Mouse (Mus musculus) R1 (cell line): Measurements from ENCODE around the gene Itgb5.

Experiments
- DNase-seq: peaks from one replicate; pipeline ENCODE4 v3.0.0-alpha.2; 2018; ENCODE audit warnings: low read depth, low spot score

Itgb5 gene

DNA sequence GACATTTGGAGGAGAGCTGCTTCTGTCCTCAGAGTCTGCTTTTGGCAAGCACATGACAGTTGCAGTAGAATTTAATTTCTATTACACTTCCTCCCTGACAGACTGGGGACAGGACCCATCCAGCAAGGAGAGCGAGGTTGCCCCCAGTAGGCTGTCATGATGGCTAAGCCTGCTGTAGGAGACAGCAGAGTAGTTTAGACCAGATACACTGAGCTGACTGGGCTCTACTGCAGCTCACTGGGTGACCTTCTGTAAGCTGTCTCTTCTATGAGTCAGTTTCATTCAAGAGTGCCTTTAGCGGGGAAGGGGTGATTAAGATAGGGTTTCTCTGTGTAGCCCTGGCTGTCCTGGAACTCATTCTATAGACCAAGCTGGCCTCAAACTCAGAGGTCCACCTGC lies 109.7 kb downstream of the Itgb5 start:
- DNase-seq: no peak

- no peak for DNase-seq
Observed at GRCm38 (mm10) chr16:33939636-33940035, 110.2 kb downstream of the Itgb5 start.

GRCm38 (mm10) chr16:33940095-33940494 lies 110.6 kb downstream of the Itgb5 start:
- DNase-seq: no peak

DNA sequence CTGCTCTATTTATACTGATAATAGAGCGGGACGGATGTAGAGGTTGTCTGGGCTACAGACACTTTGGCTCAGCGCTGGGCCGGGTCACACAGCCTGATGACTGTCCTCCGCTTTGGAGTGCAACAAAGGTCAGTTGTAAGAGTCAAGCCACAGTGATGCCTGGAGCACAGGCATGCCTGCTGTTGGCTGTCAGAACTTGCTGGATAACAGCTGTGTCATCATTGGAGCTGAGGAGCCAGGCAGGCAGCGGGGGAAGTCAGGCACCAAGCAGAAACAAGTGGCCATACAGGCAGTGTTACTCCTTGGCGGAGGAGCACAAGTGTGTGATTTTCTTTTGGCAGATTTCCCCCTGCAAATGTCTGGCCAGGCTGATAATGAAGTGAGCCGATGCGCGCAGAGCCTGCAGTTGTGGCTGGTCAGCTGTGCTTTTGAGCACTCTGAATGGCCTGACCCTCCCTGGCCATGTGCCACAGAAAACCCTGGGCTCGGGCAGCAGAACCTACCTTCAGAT lies 111.9 kb downstream of the Itgb5 start:
- no peak for DNase-seq

GRCm38 (mm10) chr16:33942341-33942740 lies 112.9 kb downstream of the Itgb5 start:
- no peak for DNase-seq

DNA sequence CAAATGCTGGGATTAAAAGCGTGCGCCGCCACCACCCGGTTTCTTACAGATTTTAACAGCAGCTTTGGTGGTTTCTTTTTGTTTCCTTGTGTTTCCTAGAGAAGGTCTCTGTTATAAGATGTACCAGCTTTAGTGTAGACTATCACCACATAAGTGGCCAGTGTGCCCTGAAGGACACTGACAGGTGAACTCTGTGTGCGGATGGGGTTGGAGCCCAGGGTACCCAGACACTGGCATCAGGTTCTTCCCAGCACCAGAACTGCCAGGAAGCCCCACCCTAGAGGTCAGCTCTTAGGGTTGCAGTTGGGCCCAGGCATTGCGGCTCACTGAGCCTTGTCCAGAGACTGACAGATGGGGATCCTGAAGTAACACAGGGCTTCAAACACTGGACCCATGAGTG lies 113.9 kb downstream of the Itgb5 start:
- DNase-seq: no peak

GRCm38 (mm10) chr16:33944126-33944525 lies 114.7 kb downstream of the Itgb5 start:
- DNase-seq: no peak

- no peak for DNase-seq
Observed at GRCm38 (mm10) chr16:33944772-33945171, 115.3 kb downstream of the Itgb5 start.

GRCm38 (mm10) chr16:33946021-33946420 lies 116.6 kb downstream of the Itgb5 start:
- no peak for DNase-seq

GRCm38 (mm10) chr16:33947664-33948571 lies 118.5 kb downstream of the Itgb5 start:
- no peak for DNase-seq

GRCm38 (mm10) chr16:33950386-33950785 lies 120.9 kb downstream of the Itgb5 start:
- DNase-seq: peak; percentile 46

DNA sequence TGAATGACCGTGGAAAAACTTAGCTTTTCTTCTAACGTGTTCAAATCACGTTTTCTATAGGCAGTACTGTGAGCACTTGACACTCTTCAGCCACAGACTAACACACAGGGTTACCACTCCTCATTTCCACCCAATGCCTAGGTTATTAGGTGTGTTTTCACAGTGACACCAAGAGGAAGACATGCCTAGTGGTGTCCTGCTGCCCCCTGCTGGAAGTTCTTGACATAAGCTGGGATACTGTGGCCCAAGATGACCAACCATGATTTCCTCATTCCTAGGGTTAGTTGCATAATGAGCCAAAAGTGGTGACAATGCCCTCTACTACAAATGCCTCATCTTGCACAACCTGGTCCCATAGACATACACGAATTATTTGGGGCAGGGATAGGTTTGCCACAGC lies 121.4 kb downstream of the Itgb5 start:
- peak; percentile 86 for DNase-seq

GRCm38 (mm10) chr16:33953008-33953407 lies 123.5 kb downstream of the Itgb5 start:
- no peak for DNase-seq

DNA sequence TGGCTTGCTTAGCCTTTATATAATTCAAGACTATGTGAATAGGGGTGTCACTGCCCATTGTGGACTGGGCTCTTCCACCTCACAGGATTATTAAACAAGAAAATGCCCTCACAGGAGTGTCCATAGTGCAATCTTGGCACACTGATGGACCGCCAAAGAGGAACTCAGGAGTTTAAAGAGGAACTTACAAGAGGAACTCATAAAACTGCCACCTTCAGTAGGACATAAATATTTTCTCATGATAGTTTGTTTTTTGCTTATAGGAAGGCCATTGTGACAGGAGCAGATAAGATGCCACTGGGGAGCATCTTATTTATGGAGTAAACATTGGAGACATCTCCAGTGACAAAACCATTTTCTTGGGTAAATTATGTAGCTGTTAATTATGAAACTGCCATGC lies 125.3 kb downstream of the Itgb5 start:
- DNase-seq: no peak

- DNase-seq: no peak
Observed at GRCm38 (mm10) chr16:33963509-33963908, 134.0 kb downstream of the Itgb5 start.

GRCm38 (mm10) chr16:33965878-33966537 lies 136.5 kb downstream of the Itgb5 start:
- peak; percentile 34 for DNase-seq

DNA sequence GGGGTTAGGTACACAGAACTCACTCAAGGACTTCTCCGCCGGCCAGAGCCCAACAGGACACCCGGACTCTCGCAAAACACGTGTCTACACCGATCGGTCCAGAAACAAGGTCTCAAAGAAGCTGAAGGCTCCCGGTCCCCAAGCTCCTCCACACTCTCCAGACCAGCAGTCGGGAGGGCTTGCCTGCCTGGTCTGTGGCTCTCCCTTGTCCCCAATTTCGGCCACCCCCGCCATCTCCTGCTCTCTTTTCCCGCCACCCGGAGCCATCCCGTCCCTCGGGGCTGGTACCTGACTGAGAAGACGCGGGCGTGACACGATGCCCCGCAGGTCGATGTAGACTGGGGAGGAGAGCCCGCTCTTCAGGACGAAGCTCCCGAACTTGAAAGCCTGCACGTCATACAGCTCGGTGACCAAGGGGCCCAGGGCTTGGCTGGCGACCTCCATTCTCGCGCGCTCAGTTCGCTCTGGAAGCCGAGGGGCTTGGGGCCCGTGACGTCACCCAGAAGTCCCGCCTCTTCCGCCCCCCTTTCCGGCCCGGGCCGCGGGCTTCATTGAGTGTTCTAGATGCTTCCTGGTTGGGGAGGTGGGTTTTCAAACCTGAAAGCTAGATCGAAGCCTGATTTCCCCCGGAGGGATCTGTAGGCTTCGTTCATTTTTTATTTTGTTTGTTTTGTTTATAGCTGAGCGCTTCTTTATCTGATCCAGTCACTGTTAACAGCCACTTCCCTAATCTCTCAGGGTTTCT lies 137.2 kb downstream of the Itgb5 start, which contains the start of gene Umps:
TSS of gene Umps (minus strand) at position 501 of the 745 bp plus-strand sequence.
- peak; percentile 89 for DNase-seq

- DNase-seq: peak; percentile 58
Observed at GRCm38 (mm10) chr16:33967283-33967640, 137.8 kb downstream of the Itgb5 start.

GRCm38 (mm10) chr16:33979855-33980254 lies 150.4 kb downstream of the Itgb5 start:
- DNase-seq: peak; percentile 95

DNA sequence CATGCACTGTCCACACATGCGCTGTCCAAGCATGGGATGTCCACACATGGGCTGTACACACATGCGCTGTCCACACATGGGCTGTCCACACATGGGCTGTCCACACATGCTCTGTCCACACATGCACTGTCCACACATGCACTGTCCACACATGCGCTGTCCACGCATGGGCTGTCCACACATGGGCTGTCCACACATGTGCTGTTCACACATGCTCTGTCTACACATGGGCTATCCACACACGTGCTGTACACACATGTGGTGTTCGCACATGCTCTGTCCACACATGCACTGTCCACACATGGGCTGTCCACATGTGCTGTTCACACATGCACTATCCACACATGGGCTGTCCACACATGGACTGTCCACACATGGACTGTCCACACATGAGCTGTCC lies 154.2 kb downstream of the Itgb5 start:
- no peak for DNase-seq

GRCm38 (mm10) chr16:33985372-33985771 lies 155.9 kb downstream of the Itgb5 start:
- DNase-seq: no peak

DNA sequence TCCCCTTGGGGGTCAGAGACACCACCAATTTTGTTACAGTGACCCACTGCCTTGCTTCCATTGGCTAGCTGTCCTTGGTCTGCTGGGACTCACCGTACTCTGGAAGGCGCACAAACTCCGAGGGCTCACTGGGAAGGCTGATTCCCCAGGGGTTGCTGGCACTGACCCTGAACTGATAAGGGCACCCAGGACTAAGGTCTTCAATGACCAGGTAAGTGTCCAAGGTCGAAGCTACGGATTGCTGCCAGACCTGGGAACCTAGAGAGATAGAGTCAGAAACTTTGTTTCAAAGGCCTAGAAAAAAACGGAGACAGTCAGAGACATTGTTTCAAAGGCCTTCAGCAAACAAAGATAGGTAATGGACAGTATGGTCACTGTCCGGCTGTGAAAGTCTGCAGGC lies 157.5 kb downstream of the Itgb5 start:
- DNase-seq: no peak
